Mouse (Mus musculus) embryonic facial prominence, embryonic 13.5 days (tissue): Measurements from ENCODE around the gene Mlip. TPM values are rescaled to one million over a fixed set of nuclear protein-coding genes. Genes with fewer than 3 reads are reported as not detected.

ENCODE experiments used
- ATAC-seq: fragments of 200-750 bp; cut with Nextera tagmentation; 2 replicates; pipeline ENCODE4 v1.8.0; 2017; ENCODE audit warnings: low read depth; ENCODE audit not compliant: insufficient number of reproducible peaks, insufficient read depth, low FRiP score, low TSS enrichment
- H3K27ac ChIP-seq: fragments of 300-500 bp; sonication (generic); 2 replicates; pipeline ENCODE4 v1.5.1; 2015; ENCODE audit warnings: moderate library complexity, mild to moderate bottlenecking, inconsistent platforms
- H3K27me3 ChIP-seq: fragments of 300-500 bp; sonication (generic); 2 replicates; pipeline ENCODE4 v1.6.1; 2015; ENCODE audit warnings: mild to moderate bottlenecking, inconsistent platforms
- H3K36me3 ChIP-seq: fragments of 300-500 bp; sonication (generic); 2 replicates; pipeline ENCODE4 v1.6.1; 2015; ENCODE audit warnings: mild to moderate bottlenecking, inconsistent platforms
- H3K4me1 ChIP-seq: fragments of 300-500 bp; sonication (generic); 2 replicates; pipeline ENCODE4 v1.6.1; 2015; ENCODE audit warnings: inconsistent platforms
- H3K4me2 ChIP-seq: fragments of 300-500 bp; sonication (generic); 2 replicates; pipeline ENCODE4 v1.6.1; 2015; ENCODE audit warnings: moderate library complexity, mild to moderate bottlenecking, inconsistent platforms
- H3K4me3 ChIP-seq: fragments of 300-500 bp; sonication (generic); 2 replicates; pipeline ENCODE4 v1.5.1; 2015; ENCODE audit warnings: mild to moderate bottlenecking, inconsistent platforms
- H3K9ac ChIP-seq: fragments of 300-500 bp; sonication (generic); 2 replicates; pipeline ENCODE4 v1.6.1; 2015; ENCODE audit warnings: mild to moderate bottlenecking, inconsistent platforms
- H3K9me3 ChIP-seq: fragments of 300-500 bp; sonication (generic); 2 replicates; pipeline ENCODE4 v1.6.1; 2016; ENCODE audit warnings: inconsistent platforms
- WGBS: fragments of 180-500 bp; shearing (Covaris S2); methylation state at CpG from one replicate; pipeline ENCODE4 v1.1.7; 2015; ENCODE audit warnings: mixed read lengths; 5-methylcytosine and 5-hydroxymethylcytosine counted together
- polyA plus RNA-seq: library from polyadenylated mRNA; unstranded; fragments of >200 nt; fragmentation: Nextera tagmentation; extraction: Ambion mirVana; gene quantifications from 2 replicates; pipeline ENCODE4 v1.2.1, GENCODE M21; 2015

Gene Mlip
- polyA plus RNA-seq, 1 experiment from 2014 or later: 1.6 TPM

DNA sequence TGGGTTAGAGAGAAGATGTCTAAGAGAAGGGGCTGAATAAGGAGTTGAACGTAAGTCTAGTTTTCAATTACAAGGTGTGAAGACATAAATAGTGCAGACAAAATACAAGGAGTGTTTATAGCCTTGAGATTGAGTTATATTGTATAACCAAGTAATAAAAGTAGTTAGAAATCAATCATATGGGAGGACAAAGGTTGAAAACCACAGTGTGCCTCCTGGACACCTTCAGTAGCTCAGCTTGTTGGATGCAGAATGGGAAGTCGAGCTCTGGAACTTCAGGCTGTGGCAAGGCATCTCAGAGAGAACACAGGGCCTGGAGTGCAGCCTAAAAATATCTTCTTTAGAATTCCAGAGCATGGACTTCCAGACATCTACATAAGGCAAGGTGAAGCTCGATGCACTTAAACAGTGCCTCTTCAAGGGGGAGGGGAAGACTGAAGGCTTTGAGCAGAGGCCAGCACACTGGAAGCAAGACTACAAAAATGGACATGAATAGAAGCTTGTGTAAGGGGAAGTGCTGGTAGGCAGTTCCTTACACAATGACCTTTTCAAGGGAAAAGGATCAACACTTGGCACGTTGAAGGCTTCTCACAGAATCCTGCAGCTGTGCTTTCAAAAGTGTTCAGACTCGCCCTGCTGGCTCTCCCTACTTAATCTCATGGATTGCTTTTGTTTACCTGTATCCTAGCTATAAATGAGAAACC is 76.2 kb downstream of the Mlip start:
- no peak for ATAC-seq
- Histone ChIP-seq H3K36me3 (no peaks in the 10 kb centered on the region), H3K4me1 (no peaks in the 10 kb centered on the region), H3K9ac (no peak overlapping the region), H3K27me3 (no peaks in the 10 kb centered on the region), H3K9me3 (no peaks in the 10 kb centered on the region), H3K4me3 (no peak overlapping the region), H3K4me2 (no peak overlapping the region), H3K27ac (no peak overlapping the region)
- WGBS: 40% methylated on average over 5 of the region's 5 CpGs

DNA sequence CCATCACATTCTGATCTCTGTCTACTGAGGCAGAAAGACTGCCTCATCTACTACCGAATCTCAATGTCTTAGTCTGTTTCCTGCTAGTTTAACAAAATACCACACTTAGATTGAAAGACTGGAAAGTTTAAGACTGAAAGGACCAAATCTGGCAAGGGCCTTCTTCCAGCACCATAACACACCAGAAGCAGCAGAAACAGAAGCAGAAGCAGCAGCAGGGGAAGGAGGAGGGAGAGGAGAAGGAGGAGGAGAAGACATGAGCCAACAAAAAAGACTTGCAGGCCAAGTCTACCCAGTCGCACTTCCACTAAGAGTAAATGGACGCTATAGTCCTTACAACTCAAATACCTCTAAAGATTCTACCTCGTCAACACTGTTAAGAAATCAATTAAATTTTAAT is 80.0 kb downstream of the Mlip start:
- H3K4me2 ChIP-seq: no peak overlapping the region
- H3K36me3 ChIP-seq: no peaks in the 10 kb centered on the region
- H3K4me3 ChIP-seq: no peak overlapping the region
- no peak overlapping the region for H3K9ac ChIP-seq
- ATAC-seq: no peak
- no peaks in the 10 kb centered on the region for H3K4me1 ChIP-seq
- H3K27ac ChIP-seq: no peak overlapping the region
- no peaks in the 10 kb centered on the region for H3K9me3 ChIP-seq
- WGBS: 82% methylated on average over 4 of the region's 4 CpGs
- H3K27me3 ChIP-seq: no peaks in the 10 kb centered on the region

DNA sequence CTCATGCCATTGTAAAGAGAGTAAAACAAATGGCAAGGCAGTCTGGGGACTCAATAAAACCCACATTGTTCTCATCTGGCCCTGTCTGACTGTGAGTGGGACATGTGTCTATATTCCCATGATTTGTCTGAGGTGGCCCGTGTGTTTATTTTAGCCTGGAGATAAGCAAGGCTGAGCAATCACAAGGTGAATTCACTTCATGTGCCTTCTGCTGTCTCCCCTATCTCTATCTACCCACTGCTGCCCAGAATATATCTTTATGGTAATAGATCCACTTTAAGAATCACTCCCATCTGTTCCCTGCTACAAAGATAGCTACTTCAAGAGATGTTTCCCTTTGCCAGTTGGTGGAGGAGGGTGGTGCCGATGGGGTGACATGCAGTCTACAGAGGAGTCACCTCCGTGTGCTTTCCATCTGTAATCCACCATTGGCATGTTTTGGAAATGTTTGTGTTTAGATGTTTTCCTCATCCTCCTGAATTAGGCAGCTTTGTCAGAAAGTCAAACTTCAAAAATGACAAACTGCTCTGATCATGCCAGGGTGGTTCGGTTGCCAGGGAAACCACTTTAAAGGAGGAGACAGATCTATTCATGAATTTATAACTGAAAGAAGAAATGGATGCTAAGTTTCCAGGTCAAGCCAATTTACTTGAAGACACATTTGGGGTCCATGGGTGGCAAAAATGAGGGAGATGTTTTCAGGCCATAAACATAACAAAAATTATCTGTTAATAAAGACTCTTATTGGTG is 87.3 kb downstream of the Mlip start:
- no peak for ATAC-seq
- H3K9ac ChIP-seq: no peak overlapping the region
- 83% methylated on average over 4 of the region's 4 CpGs for WGBS
- no peaks in the 10 kb centered on the region for H3K9me3 ChIP-seq
- no peaks in the 10 kb centered on the region for H3K27me3 ChIP-seq
- H3K4me1 ChIP-seq: no peaks in the 10 kb centered on the region
- H3K36me3 ChIP-seq: no peaks in the 10 kb centered on the region
- no peak overlapping the region for H3K27ac ChIP-seq
- H3K4me3 ChIP-seq: no peak overlapping the region
- no peak overlapping the region for H3K4me2 ChIP-seq

DNA sequence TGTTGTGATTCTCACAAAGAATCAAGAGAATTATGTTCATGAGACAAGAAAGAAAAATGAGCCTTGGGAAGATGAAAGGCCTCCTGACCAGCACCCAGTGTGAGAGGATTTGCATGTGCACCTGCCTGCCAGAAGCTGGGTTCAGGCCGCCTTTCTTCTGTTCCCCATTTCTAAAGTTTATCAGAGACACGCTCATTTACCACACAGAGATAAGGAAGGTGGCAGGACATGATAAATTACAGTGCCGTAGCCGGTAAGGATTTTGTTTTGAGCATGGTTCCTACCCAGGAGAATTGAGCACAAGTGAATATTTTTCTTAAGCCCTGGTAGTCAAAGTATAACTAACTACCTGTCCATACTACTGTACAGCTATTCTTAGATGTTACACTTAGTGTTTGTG is 93.7 kb downstream of the Mlip start:
- Histone ChIP-seq H3K4me3 (no peak overlapping the region), H3K27me3 (no peaks in the 10 kb centered on the region), H3K9ac (no peak overlapping the region), H3K4me1 (no peaks in the 10 kb centered on the region), H3K36me3 (no peaks in the 10 kb centered on the region), H3K27ac (no peak overlapping the region), H3K9me3 (no peaks in the 10 kb centered on the region), H3K4me2 (no peak overlapping the region)
- no peak for ATAC-seq
- WGBS: 87% methylated on average over 4 of the region's 4 CpGs

DNA sequence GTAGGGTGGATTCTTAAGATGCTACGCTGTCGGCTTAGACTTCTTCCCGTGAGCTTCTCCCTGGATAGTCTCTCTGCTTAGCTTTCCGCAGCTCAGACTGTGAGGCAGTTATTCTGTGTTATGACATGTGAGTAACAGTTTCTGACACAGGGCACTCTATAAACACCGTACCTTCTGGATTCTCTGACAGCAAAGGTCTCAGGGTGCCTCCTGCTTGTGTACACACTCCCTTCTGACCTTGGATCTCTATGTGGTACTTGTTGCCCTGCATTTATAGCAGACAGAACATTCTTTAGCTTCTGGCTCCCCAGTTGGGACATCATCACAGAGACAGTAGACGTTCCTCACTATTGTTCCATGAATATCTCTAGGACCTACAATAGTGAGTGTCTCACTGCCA is 94.5 kb downstream of the Mlip start:
- WGBS: 86% methylated on average over 6 of the region's 6 CpGs
- H3K27ac ChIP-seq: no peak overlapping the region
- no peak overlapping the region for H3K9ac ChIP-seq
- H3K4me2 ChIP-seq: no peak overlapping the region
- no peaks in the 10 kb centered on the region for H3K27me3 ChIP-seq
- no peak overlapping the region for H3K4me3 ChIP-seq
- no peaks in the 10 kb centered on the region for H3K9me3 ChIP-seq
- H3K36me3 ChIP-seq: no peaks in the 10 kb centered on the region
- no peaks in the 10 kb centered on the region for H3K4me1 ChIP-seq
- ATAC-seq: no peak

DNA sequence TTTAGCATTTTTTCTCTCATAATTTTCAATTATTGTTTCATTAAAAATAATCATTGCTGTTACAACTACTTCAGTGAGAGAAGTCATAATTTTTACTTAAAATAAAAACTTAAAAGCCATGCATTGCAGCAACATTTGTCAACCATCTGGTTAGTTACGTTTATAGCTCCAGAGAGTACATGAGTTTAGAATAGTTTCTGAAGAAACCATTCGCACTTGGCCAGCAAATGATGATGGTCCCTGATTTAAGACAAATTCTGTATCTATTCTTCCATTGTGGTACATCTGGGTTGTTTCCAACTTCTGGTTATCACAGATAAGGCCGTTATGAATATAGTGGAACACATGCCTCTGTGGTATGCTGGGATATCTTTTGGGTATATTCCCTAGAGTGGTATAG is 98.3 kb downstream of the Mlip start:
- Histone ChIP-seq H3K27ac (no peak overlapping the region), H3K4me3 (no peak overlapping the region), H3K9ac (no peak overlapping the region), H3K4me1 (no peaks in the 10 kb centered on the region), H3K36me3 (no peaks in the 10 kb centered on the region), H3K4me2 (no peak overlapping the region), H3K27me3 (no peaks in the 10 kb centered on the region), H3K9me3 (no peaks in the 10 kb centered on the region)
- no peak for ATAC-seq
- 86% methylated on average over 3 of the region's 3 CpGs for WGBS

DNA sequence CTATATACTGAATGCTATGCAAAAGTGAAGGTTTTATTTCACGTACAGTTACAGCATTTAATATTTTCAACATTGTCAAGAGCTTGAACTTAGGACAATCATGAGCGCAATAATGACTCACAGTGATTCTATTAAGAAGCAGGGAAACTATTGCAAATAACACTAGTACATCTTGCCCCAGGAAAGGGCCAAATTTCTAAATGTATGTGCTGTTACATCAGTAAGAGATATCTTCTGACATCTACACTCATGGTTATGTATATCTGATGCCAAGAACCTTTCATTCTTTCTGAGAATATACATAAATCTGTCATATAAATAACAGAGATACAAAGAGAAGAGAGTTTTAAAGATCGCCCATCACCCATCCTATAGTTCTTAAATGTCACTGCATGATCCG is 100.0 kb downstream of the Mlip start:
- Histone ChIP-seq H3K9ac (no peak overlapping the region), H3K4me1 (no peaks in the 10 kb centered on the region), H3K36me3 (no peaks in the 10 kb centered on the region), H3K4me3 (no peak overlapping the region), H3K9me3 (no peaks in the 10 kb centered on the region), H3K4me2 (no peak overlapping the region), H3K27ac (no peak overlapping the region), H3K27me3 (no peaks in the 10 kb centered on the region)
- 89% methylated on average over 4 of the region's 4 CpGs for WGBS
- no peak for ATAC-seq

DNA sequence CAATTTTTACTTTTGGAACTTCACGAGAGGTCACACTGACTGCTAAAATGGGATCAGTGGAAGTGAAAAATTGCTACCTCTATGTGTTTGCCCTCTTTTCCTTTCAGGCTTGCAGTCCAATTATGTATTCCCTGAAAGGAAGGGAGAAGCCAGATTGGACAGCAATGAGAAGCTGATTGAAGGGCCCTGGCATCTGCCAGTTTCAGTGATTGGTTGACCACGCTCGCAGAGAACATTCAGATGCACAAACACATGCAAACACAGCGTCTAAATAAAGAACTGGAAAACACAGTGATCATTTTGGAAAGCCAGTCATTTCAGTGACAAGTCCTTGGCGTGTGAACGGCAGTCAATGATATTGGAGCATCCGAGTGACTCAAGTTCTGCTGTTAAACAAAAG is 100.6 kb downstream of the Mlip start:
- Histone ChIP-seq H3K4me2 (no peak overlapping the region), H3K27me3 (no peaks in the 10 kb centered on the region), H3K9ac (no peak overlapping the region), H3K4me1 (no peaks in the 10 kb centered on the region), H3K4me3 (no peak overlapping the region), H3K27ac (no peak overlapping the region), H3K36me3 (no peaks in the 10 kb centered on the region), H3K9me3 (no peaks in the 10 kb centered on the region)
- no peak for ATAC-seq
- 72% methylated on average over 7 of the region's 7 CpGs for whole genome bisulfite sequencing

DNA sequence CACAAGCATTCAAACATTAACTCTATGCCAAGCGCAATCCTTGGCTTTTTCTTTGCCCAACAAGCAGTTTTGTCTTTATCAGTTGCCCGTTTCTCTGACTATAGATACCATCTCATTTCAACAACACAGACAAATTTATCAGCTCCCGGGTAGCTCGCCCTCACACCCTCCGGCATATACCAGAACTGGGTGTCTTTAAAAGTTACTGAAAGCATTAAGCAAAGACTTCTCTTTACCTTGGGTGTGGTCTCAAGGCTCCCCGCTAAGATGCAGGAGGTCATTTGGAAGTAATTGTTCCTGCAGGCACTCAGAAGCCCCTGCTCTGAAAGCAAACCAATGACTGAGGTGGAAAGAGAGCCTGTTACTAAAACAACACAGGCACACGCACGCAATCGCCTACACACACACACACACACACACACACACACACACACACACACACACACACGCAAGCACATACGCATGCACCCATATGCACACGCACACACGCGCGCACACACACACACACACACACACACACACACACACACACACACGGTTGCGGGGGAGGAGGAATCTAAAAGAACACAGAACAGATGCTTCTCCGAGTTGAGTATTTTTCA is 101.2 kb downstream of the Mlip start:
- Histone ChIP-seq H3K36me3 (no peaks in the 10 kb centered on the region), H3K27ac (no peak overlapping the region), H3K4me3 (no peak overlapping the region), H3K9me3 (no peaks in the 10 kb centered on the region), H3K9ac (no peak overlapping the region), H3K27me3 (no peaks in the 10 kb centered on the region), H3K4me1 (no peaks in the 10 kb centered on the region), H3K4me2 (no peak overlapping the region)
- ATAC-seq: no peak
- 77% methylated on average over 14 of the region's 18 CpGs for WGBS

DNA sequence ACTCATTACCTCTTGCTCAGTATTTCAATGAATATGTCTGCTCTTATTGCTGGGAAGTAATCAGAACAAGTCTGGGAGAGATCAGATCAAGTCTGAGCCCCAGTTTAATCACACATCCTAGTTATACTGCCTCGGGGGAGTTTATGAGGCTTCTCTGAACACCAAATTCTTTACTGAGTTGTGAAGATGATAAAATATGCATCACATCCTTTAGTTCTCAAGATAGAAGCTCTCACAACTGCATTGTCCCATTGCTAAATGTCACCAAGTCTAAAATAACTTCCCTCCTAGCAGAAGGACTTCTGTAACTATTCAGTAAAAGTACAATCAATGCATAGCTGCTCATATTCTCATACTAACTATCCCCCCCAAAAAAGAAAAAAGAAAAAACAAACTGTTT is 154.5 kb downstream of the Mlip start:
- H3K9ac ChIP-seq: no peak overlapping the region
- no peak overlapping the region for H3K4me2 ChIP-seq
- H3K4me3 ChIP-seq: no peak overlapping the region
- H3K4me1 ChIP-seq: no peaks in the 10 kb centered on the region
- 64% methylated on average over 1 of the region's 1 CpGs for WGBS
- no peaks in the 10 kb centered on the region for H3K36me3 ChIP-seq
- H3K9me3 ChIP-seq: no peaks in the 10 kb centered on the region
- no peak overlapping the region for H3K27ac ChIP-seq
- ATAC-seq: no peak
- H3K27me3 ChIP-seq: no peaks in the 10 kb centered on the region

DNA sequence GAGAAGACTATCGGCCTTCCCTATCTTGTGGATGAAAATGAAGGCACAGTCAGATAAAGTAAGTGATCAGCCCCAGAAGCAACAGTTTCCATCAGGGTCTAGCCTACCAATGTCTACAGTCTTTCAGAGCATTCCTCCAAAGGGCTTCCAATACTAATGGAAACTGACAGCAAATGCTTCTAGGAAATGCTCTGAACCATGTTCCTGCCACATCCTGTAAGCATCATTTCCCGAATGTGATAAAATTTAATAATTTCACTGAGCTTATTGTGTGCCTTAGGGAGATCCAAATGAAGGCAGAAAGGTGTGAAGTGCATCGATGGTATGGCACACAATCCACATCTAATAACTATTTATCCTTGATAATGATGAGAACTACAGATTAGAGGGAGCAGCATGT is 173.3 kb downstream of the Mlip start:
- Histone ChIP-seq H3K27me3 (no peaks in the 10 kb centered on the region), H3K9ac (no peak overlapping the region), H3K4me2 (no peak overlapping the region), H3K4me3 (no peak overlapping the region), H3K9me3 (no peaks in the 10 kb centered on the region), H3K4me1 (no peaks in the 10 kb centered on the region), H3K27ac (no peak overlapping the region), H3K36me3 (no peaks in the 10 kb centered on the region)
- no peak for ATAC-seq
- WGBS: 85% methylated on average over 3 of the region's 3 CpGs

DNA sequence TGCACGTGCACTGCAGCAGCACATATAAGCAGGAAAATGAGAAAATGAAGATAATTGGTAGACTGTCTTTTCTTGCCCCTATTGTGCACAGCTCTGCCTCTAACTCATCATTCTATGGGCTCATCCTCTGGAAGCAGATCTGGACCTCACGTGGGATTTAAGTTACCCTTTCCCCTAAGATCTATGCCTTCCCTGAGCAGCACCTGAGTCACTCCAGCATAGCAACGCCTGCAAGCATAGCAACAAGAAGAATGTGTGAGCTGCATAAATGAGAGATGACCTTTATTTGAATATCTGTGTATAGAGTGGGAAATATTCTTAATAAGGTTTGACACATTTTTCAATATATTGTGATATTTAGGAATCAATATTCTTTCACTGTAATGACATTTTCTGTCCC is 176.9 kb downstream of the Mlip start:
- no peaks in the 10 kb centered on the region for H3K4me1 ChIP-seq
- no peak overlapping the region for H3K4me2 ChIP-seq
- ATAC-seq: no peak
- H3K4me3 ChIP-seq: no peak overlapping the region
- H3K36me3 ChIP-seq: no peaks in the 10 kb centered on the region
- H3K27me3 ChIP-seq: no peaks in the 10 kb centered on the region
- no peaks in the 10 kb centered on the region for H3K9me3 ChIP-seq
- no peak overlapping the region for H3K27ac ChIP-seq
- WGBS: 72% methylated on average over 3 of the region's 3 CpGs
- H3K9ac ChIP-seq: no peak overlapping the region
